Mouse (Mus musculus): ENCODE measurements around the gene Stk11.

- TF ChIP-seq HCFC1 (IDR thresholded peaks at IDR 0.05; ENCODE audit: borderline replicate concordance, insufficient read depth, low read length) (no peak), ZNF384 (IDR thresholded peaks at IDR 0.05; ENCODE audit: low read depth, low read length) (no peak), CHD2 (IDR thresholded peaks at IDR 0.05; ENCODE audit: low read depth, low read length) (no peak)
Observed at GRCm38 (mm10) chr10:80144159-80144558, 28.6 kb downstream of the Stk11 start.
